Mouse (Mus musculus) heart, postnatal 0 days (tissue): ENCODE data around the gene Gmppa.

Experiments
- CTCF ChIP-seq: IDR thresholded peaks from 2 replicates; pipeline ENCODE4 v1.5.1; 2016; ENCODE audit warnings: antibody characterized with exemption, control low read depth, low read depth
- EP300 ChIP-seq: IDR thresholded peaks from 2 replicates; pipeline ENCODE4 v1.6.1; 2016; ENCODE audit warnings: antibody characterized with exemption, low read depth

DNA sequence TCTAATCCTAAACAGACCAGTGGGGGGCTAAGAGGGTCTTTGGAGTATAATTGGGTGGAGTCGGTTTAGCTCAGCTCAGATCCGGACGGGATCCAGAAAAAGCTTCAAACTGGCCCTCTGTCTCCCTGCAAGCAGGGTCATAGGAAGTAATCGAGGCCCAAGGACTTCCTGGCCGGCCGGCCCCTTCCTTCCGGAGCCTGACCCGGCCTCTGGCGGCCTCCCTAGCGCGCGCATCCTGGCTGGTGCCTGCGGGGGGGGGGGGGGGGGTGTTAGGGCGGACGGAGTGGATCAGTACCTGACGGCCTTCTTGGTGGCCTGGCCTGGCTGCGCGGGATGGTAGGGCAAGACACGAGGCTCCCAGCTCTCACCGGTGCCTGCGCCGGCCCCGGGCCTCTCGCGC, 42.8 kb downstream of the Gmppa start:
- TF ChIP-seq CTCF (no peak), EP300 (no peak)
